Mouse (Mus musculus) kidney, postnatal 25 days (tissue): ENCODE data around the gene Lrrc4b.

ENCODE experiments used
- DNase-seq, 2 experiments: peaks; one replicate each; pipeline ENCODE4 v3.0.0; 2021; ENCODE audit warnings: mixed read lengths in 2 of 2

Lrrc4b gene

GRCm38 (mm10) chr7:44466006-44466887, 37.4 kb downstream of the Lrrc4b start:
- peak in 1 of 2 experiments; percentile 50 for DNase-seq

GRCm38 (mm10) chr7:44466888-44467311, 38.1 kb downstream of the Lrrc4b start:
- peak in 1 of 2 experiments; percentile 42 for DNase-seq

GRCm38 (mm10) chr7:44467811-44468411, 39.1 kb downstream of the Lrrc4b start, which contains the start of gene Josd2:
Gene Josd2 (plus strand): TSS chr7:44467980.
- peak; percentile 95 to 98 for DNase-seq

GRCm38 (mm10) chr7:44468644-44469285, 39.9 kb downstream of the Lrrc4b start:
- DNase-seq: no peak

- DNase-seq: no peak
Observed at GRCm38 (mm10) chr7:44469677-44470675, 41.2 kb downstream of the Lrrc4b start.

GRCm38 (mm10) chr7:44470696-44471612, 42.1 kb downstream of the Lrrc4b start:
- no peak for DNase-seq

- DNase-seq: no peak
Observed at GRCm38 (mm10) chr7:44471880-44472557, 43.2 kb downstream of the Lrrc4b start.

GRCm38 (mm10) chr7:44472558-44472885, 43.7 kb downstream of the Lrrc4b start:
- DNase-seq: no peak

GRCm38 (mm10) chr7:44472961-44473646, 44.3 kb downstream of the Lrrc4b start:
- no peak for DNase-seq

GRCm38 (mm10) chr7:44474419-44474818, 45.6 kb downstream of the Lrrc4b start:
- no peak for DNase-seq

- DNase-seq: no peak
Observed at GRCm38 (mm10) chr7:44475046-44475614, 46.3 kb downstream of the Lrrc4b start.

GRCm38 (mm10) chr7:44482836-44483435, 54.1 kb downstream of the Lrrc4b start:
- no peak for DNase-seq

- no peak for DNase-seq
Observed at GRCm38 (mm10) chr7:44484109-44484508, 55.3 kb downstream of the Lrrc4b start.

- DNase-seq: peak; percentile 74 to 84
Observed at GRCm38 (mm10) chr7:44484841-44485571, 56.2 kb downstream of the Lrrc4b start.

GRCm38 (mm10) chr7:44485572-44486195, 56.9 kb downstream of the Lrrc4b start:
- DNase-seq: no peak

GRCm38 (mm10) chr7:44486927-44487575, 58.2 kb downstream of the Lrrc4b start:
- no peak for DNase-seq

GRCm38 (mm10) chr7:44487936-44488335, 59.1 kb downstream of the Lrrc4b start:
- no peak for DNase-seq
